Mouse (Mus musculus) heart, postnatal 25 days (tissue): ENCODE results near the gene Slc38a9. TPM values are rescaled to one million over a fixed set of nuclear protein-coding genes. Genes with fewer than 3 reads are reported as not detected.
"Not testable (repeated sequence)": the region's sequence is repeated elsewhere in the genome, so short reads cannot be mapped to it uniquely, and the experiment has no call there.

Source experiments
- DNase-seq: peaks from one replicate; pipeline ENCODE4 v3.0.0; 2022; ENCODE audit warnings: low spot score
- intact Hi-C: fragments of 180-260 bp; cut with DNase I; formaldehyde crosslinking; loops from one replicate; pipeline ENCODE4 v1.15.1; 2025
- total RNA-seq, 2 experiments: library from RNA; stranded (reverse); gene quantifications; 2 replicates each; pipeline ENCODE4 v1.2.3; 2021

The Slc38a9 gene
- total RNA-seq, 2 experiments from 2014 or later: 8.6 to 10.6 TPM

DNA sequence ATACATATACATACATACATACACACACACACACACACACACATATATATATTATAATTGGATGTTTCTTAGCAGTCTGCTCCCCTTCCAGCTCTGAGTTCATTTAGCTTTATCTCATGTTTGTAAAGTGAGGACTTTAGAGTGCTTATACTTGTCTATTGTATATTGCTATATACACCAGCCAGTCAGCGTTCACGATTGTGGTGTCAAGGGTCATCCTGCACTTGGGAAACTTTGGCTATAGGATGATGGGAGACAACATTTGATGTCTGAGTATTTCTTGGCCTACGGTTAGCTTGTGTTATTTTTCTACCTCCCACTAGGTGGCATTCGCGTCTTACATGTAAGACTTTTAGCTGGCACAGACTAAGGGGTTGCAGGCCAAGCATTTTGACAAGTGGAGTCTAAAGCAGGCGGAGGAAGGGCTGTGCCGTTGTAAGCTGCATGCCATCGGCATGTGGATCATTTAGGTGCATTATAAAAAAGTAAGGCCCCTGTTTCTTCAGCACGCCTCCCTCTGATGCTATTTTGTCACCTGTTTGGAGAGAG lies 13.4 kb downstream of the Slc38a9 start:
- DNase-seq: peak; percentile 31
- intact Hi-C loops: loop anchor here (1.0 to 5.0 kb wide), 2 partner anchors 198 to 235 kb away; no protein-coding TSS in a partner anchor

DNA sequence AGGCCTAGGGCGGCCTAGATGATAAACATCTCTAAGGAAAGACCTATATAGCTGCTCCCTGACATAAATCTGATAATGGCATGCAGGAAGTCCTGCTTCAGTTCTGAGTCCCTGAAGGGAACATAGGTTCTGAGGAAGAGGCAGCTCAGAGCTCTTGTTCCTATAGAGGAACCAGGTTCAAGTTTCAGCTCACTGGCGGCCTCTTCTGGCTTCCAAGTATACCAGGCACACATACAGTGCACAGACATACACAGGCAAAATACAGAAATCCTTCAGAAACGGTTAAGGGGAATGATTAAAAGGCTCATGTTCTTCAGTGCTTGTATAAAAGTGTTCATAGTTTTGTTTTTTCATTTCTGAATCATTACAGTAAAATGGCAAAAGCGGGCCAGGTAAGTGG lies 17.6 kb downstream of the Slc38a9 start:
- intact Hi-C loops: loop anchor here (5.0 kb wide), 3 partner anchors 44 to 359 kb away; partner anchors contain the start of gene Cdc20b
- DNase-seq: no peak

DNA sequence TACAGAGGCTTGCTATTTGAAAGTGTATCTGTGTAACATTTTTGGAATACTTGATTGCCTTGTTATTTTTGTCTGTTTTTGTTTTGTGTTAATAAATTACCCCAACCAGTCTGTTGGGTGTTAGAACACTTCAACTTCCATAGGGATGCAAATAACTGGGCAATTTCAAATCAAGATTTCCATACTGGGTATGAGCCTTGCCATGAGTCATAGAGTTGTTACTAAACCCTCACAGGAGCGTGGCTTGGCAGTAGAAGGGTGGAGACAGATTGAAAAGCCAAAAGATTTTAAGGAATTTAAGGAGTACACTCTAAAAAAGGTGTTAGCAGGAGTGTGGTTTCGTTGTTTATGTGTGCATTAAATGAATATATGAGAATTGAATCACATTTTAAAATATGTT lies 22.8 kb downstream of the Slc38a9 start:
- no peak for DNase-seq
- intact Hi-C loops: no loop called here

DNA sequence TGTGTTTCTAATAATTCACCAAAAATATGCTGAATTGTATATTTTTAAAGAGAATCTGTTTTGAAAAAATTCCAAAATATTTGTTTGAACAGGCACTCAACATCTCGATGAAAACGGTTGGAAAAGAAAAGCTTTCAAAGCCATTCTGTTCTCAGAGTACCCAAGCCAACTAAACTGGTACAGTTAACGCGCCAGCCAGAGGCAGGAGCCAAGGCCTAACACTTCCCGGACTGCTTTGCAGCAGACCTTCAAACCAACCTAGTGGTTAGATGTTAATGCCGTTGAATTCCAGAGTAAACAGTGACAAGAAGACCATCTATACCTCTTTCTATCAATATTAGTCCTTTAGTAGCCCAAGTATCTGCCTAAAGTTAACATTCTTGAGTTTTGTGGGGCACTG lies 23.4 kb downstream of the Slc38a9 start:
- intact Hi-C loops: no loop called here
- no peak for DNase-seq

DNA sequence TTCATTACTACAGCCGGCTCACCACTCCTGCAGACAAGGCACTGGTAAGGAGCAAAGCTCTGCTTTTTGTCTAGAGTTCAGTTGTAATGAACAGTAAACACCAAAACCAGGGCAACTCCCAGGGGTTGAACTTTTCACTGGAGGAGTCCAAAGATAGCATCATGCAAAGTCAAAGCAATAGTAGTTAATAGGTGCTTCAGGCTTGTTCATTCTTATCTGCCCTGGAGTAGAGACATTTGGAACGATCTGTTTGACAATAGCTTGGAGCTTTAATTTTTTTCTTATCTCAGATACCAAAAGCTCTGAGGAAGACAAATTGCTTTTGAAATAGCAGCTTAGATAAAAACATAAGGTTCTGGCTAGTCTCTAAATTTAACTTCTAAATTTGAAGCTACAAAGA lies 25.6 kb downstream of the Slc38a9 start:
- no peak for DNase-seq
- intact Hi-C loops: no loop called here

DNA sequence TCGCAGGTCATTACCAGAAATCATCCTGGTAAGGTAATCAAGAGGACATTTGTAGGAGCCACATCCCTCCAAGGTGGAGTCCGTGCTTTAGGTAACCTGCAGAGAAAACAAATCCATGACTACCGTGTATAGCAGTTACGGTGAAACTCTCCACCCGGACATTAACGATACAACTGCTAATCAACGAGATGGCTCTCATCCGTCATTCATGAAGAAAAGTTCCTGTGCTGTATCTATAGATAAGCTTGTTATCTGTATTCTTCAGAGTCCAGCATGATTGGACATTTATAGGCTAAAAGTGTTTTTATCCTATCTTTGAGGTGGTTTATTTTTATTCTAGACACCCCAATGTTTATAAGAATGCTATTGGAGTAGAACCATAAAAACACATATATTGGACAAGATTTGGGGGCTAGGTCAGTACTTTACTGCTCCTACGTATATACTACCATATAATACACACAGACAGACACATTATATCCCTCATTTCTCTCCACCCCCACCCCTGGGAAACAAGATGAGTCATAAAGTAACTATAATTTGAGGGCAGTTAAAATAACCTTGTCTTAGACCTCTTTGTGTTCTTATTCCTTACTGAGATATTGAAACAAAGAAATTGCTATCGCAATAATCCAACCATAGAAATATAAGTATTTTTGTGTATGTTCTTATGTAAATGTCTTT lies 32.5 kb downstream of the Slc38a9 start:
- no peak for DNase-seq
- intact Hi-C loops: no loop called here

DNA sequence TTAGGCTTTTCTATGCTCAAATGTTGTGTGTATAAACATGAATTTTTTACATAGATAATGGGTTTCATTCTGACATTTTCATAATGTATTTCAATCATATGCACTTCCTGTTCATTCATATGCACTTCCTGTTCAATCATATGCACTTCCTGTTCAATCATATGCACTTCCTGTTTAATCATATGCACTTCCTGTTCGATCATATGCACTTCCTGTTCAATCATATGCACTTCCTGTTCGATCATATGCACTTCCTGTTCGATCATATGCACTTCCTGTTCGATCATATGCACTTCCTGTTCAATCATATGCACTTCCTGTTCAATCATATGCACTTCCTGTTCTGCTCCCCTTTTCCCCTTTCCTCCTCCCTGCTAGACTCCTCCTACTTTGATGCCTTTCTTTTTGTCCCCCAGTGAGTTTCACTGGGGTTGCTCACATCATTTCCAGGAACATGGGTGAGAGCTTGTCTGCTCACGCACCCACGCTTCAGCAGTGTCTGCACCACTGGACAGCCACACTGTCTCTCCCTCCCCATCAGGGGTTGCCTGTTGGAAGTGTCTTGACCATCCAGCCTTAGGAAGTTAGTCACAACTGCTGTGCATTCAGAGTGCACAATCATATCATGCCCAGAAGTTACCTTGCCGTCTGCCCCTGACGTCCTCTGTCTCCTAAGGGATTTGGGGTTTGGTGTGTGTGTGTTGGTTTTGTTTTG lies 35.1 kb downstream of the Slc38a9 start:
- intact Hi-C loops: no loop called here
- no peak for DNase-seq

DNA sequence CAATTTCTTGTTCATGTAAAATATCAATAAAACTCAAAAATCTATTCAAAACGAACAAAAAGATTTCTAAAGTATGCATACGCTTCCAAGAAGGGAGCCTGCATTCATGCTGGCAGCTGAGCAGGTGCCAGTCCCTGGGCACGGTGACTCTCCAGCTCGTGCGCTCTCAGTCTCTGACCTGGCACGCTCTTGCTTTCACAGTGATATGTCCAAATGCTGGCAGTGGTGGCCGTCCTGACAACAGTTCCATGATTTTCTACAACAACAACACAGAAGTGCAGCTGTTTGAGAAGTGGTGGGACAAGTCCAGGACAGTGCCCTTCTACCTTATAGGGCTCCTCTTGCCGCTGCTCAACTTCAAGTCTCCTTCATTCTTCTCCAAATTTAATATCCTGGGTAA lies 40.7 kb downstream of the Slc38a9 start:
- no peak for DNase-seq

DNA sequence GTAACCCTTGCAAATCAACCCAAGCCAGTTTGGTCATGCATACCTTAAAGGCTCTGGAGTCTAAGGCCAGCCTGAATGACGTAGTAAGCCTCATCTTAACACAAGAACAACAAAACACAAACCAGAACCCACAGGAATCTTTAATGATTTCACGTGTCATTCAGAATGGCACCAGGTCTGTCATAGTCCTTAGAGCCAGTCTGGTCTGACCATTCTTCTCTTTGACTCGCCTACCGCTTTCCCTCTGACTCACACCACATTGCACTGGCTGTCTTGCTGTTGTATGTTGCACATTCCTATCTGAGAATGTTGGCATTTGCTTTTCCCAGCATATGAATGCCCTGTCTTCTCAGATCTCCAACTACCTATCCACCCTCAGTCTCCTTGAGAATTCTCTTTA lies 45.8 kb downstream of the Slc38a9 start:
- intact Hi-C loops: no loop called here
- DNase-seq: no peak

More for the DNA sequence above, 40.7 kb downstream of the Slc38a9 start:
- intact Hi-C loops: no loop called here

DNA sequence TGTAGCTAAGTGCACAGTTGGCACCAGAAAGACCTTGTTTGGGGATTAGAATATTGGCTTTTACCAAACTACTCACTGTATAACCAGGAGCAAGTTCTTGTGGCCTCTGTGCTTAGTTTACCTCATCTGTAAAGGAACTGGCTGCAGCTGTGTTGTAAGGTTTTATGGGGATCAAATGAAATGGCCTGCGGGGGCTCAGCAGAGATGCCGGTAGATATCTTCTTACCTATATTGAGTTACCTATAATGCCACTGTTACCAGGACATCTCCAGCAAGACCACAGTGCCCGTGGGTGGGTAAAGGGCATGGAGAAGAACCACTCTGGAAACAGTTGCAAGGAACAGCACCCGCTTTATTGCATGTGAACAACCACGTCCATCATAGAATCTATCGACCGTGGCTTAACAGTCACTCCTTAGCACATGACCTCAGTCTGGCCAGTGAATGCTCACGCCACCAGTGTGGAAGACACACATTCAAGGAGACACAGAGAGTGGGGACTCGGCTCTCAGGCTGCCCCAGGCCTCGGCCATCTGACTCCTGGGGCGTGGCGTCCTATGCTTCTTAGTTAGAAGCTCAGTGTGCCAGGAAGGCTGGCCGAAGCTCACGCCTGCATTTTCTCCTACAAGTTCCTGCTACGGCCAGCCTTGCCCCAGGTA lies 59.7 kb downstream of the Slc38a9 start:
- DNase-seq: no peak
- intact Hi-C loops: loop anchor here (5.0 kb wide), 1 partner anchor 43 kb away; no protein-coding TSS in a partner anchor

DNA sequence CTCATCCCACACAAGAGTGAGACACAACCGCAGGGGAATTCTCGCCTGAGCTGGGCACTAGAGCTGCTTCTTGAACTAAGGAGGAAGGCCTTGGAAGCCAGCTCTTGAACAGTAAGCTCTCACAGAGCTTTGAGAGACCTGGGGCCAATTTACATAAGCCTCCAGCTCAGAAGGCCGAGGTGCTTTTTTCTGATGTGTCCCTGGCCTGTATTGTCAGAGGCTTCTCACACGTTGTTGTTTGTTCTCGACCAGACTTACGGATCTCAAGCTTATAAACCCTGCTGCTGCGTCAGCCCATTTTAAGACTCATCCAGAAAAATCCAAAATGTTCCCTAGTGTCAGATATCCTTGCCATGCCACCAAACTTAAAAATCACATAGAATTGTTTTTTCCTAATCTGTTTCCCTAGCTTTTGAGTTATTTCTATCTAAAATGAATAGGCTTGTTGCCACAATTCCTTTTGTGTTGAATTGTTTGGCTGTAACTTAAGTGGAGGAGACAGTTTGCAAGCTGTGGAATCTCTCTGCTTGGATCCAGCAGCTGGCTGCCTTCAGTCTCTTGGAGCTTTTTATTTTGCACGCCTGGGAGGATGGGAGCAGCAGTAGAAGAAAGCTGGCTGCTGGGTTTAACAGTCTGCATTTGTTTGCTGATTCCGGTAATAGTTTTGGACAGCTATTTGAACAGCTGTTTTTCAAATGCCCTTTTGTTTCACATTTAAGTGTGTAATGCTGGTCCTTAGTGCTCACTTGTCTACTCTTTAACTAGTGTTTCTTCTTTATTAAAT lies 61.6 kb downstream of the Slc38a9 start:
- intact Hi-C loops: loop anchor here (5.0 kb wide), 1 partner anchor 45 kb away; no protein-coding TSS in a partner anchor

DNA sequence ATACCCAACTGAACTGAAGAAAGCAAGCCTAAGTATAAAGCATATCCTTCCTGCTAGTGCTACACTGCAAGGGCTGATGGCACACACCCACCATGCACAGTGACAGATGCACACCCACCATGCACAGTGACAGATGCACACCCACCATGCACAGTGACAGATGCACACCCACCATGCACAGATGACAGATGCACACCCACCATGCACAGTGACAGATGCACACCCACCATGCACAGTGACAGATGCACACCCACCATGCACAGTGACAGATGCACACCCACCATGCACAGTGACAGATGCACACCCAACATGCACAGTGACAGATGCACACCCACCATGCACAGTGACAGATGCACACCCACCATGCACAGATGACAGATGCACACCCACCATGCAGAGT lies 63.7 kb downstream of the Slc38a9 start:
- intact Hi-C loops: loop anchor here (5.0 kb wide), 1 partner anchor 47 kb away; no protein-coding TSS in a partner anchor
- not testable (repeated sequence) for DNase-seq

More for the DNA sequence above, 61.6 kb downstream of the Slc38a9 start:
- DNase-seq: peak; percentile 47

DNA sequence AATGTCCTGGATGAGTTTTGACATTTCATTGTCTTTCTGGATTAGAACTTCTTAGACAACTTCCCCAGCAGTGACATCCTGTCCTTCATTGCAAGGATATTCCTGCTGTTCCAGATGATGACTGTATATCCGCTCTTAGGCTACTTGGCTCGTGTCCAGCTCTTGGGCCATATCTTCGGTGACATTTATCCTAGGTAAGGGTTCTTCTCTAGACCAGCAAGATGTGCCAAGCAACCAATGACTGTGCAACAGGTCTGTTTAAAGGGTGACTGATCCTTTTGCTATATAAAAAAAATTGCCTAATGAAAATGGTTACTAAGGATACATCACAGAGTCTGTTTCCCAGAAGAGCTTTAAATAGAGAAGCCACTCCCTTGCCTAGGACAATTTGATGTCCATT lies 65.5 kb downstream of the Slc38a9 start:
- intact Hi-C loops: no loop called here
- DNase-seq: no peak

DNA sequence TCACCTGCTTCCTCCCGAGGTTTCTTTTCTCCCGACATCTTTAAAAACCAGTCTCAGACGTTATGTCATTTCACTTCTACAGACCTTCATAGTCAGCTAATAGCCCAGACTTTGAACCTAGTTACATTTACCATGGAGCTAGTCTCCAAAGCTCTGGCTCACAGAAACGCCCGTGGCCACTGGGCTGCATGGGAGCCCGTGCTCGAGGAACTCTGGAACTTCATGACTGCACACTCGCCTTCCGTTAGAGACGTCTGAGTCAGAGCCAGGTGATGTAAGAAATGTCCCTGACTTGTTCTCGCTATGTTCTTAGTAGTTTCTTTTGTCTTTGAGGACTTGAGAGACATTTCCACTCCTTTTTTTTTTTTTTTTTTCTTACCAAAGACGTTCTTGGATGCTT lies 72.8 kb downstream of the Slc38a9 start:
- DNase-seq: no peak
- intact Hi-C loops: no loop called here

DNA sequence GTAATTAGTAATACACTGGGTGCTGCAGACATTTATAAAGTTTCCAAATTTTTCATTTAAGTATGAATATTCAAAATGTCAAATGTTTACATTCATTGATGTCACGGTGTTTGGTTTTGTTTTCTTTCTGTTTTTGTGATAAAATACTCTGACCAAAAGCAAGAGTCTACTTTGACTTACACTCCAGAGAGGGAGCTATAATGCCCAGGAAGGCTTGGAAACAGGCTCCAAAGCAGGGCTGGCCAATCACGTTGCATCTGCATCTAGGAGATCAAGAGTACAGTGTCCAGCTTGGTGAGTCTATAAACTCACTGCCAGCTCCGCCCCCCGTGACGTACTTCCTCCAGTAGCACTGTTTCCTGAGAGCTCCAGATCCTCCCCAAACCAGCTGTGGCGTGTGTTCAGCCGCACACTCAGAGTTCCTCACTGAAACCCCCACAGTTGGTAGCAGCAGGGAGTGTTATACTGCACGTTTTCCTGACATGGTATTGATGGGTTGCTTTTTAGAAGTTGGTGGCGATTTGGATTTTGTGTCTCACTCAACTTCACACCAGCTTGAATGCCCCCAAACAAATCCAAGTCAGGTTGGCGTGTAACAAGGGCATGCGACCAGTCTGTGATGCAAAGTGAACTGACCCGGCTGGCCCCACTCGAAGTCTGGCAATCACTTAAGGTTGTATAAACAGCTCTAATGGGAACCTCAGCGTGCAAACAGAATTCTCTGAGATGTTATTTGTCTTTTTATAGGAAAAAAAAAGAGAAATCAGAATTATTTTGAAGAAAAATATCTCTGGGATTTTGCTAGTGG lies 74.6 kb downstream of the Slc38a9 start:
- intact Hi-C loops: no loop called here
- DNase-seq: no peak

DNA sequence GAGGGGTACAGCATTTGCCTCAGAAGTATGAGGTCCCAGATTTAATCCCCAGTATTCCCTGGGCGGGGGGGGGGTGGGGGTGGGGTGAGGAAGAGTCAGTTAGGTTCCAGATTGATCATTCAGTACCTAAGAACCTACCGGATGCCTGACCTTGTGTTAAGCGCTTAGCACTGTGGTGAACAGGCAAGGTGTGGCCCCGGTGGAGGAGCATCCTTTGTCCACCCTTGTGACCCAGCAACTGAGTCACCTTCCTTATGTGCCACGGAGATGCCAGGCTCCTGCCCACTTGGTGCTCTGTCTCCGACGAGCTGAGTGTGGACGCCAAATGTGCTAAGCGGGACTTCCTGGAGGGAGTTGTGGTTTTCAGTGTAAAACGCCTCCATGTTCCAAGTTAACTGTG lies 75.9 kb downstream of the Slc38a9 start:
- intact Hi-C loops: no loop called here
- no peak for DNase-seq

DNA sequence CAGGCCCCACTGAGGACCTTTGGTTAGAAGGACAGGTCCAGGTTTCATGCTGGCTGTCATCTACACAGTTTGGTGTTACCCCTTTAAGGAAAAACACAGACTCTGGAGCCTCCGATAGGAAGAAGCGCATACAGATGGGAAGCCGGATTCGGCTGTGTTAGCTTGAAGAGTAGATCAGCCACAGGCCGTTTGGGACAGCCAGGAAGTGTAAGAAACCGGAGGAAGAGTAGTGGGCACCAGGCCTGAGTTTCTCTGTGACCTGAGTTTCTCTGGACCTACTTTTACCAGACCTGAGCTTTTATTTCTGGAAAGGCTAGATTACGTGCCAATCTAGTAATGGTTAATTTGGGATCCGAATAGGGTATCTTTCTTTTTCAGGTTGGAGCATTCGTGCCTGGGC lies 76.6 kb downstream of the Slc38a9 start:
- DNase-seq: no peak
- intact Hi-C loops: no loop called here

DNA sequence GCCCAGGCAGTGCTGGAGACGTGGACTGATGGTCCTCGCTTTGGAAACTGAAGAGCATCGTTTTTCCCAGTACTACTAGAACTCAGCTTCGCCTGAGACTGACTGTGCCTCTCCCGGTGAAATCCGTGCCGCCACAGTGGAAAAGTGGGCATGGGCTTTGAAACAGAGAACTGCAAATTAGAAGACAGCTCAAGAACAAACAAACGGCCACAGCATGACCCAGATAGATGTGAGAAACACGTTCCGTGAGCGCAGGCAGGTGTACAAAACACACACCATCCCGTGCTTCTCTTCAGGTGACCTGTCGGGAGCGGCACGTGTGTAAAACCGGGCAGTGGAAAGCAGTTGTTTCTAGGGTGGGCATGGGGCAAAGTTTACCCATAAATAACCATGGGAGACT lies 77.5 kb downstream of the Slc38a9 start:
- intact Hi-C loops: no loop called here
- no peak for DNase-seq

DNA sequence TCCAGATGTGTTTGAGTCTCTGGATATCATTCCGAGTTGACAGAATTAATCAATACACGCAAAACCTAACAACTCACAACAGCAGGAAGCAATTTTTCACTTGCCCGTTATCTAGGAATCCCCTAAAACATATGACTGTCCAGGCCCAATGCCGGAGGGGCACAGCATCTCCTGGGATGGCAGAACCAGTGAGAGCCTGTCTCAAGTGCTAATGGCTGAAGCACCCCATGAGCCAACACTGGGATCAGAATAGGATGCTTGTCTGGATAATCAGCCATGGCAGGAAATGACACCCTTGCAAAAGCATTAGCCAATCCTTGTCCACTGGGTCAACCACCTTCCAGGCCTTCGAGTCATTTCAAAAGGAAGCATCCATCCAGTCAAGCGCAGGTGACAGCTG lies 79.5 kb downstream of the Slc38a9 start:
- no peak for DNase-seq
- intact Hi-C loops: no loop called here
